ENCODE assay signal across 10 mouse cellular contexts in genomic region chr4:119467720-119468380, GRCm38 (mm10). TPM values are rescaled to one million over a fixed set of nuclear protein-coding genes. Genes with fewer than 3 reads are reported as not detected.
A peak's percentile ranks its signal among the peaks of the same experiment; 100 is the strongest.
DNase-seq lines count a peak whose midpoint lies in the region; ATAC-seq lines count a peak whose summit lies in the region.
"Had no signal": no experiment of that assay in that cellular context is flagged by ENCODE, and none has a peak within 500 bp of the region (broad histone marks: within the 10 kb centered on the region; RNA-seq: fewer than 3 reads in every experiment).

No protein-coding gene starts in this region.

- H3K36me3 ChIP-seq in megakaryocyte, embryonic 14.5 days (replicated peaks; ENCODE audit: low read length) = no peaks in the 10 kb centered on the region
- H3K36me3 ChIP-seq in midbrain, embryonic 10.5 days = no peaks in the 10 kb centered on the region

- H3K4me3 ChIP-seq in megakaryocyte, embryonic 14.5 days (replicated peaks) = peak overlapping the region; percentile 67
- H3K4me3 ChIP-seq in midbrain, embryonic 10.5 days = no peak overlapping the region

- DNase-seq in adrenal gland, postnatal 10 days = peak; percentile 32
- DNase-seq in adrenal gland, postnatal 4 days (ENCODE audit: low spot score in 2 of 2) = no peak
- peak; percentile 18 for DNase-seq in gastrocnemius, postnatal 10 days
- DNase-seq in lung, postnatal 36 days = peak; percentile 65
- DNase-seq in spleen, postnatal 4 days (ENCODE audit: low spot score in 2 of 2) = no peak
- no peak for DNase-seq in midbrain, embryonic 10.5 days (ENCODE audit: low spot score)

- no peak overlapping the region for H3K27ac ChIP-seq in midbrain, embryonic 10.5 days (replicated peaks)
- H3K27ac ChIP-seq: hindbrain, embryonic 14.5 days had no signal

- ATAC-seq in megakaryocyte, adult 5-6 weeks (ENCODE audit: poor library complexity, severe bottlenecking) = no peak

- WGBS in midbrain, embryonic 10.5 days = 93% methylated on average over 16 of the region's 16 CpGs

- no peaks in the 10 kb centered on the region for H3K9me3 ChIP-seq in megakaryocyte, embryonic 14.5 days
- H3K9me3 ChIP-seq in midbrain, embryonic 10.5 days (replicated peaks) = no peaks in the 10 kb centered on the region

- peaks cover 91% of the 10 kb centered on the region for H3K27me3 ChIP-seq in megakaryocyte, embryonic 14.5 days (replicated peaks)
- H3K27me3 ChIP-seq in midbrain, embryonic 10.5 days (ENCODE audit: low read depth, poor library complexity, severe bottlenecking) = no peaks in the 10 kb centered on the region

- peaks cover 16% of the 10 kb centered on the region for H3K4me1 ChIP-seq in megakaryocyte, embryonic 14.5 days
- H3K4me1 ChIP-seq in midbrain, embryonic 10.5 days = no peaks in the 10 kb centered on the region

RNA-seq across cellular contexts. Expression of gene Rimkla, which starts 24.6 kb away (rescaled TPM):
- 1 to 10 TPM in 1 of 2 experiments, under 1 TPM in 1; 0.60 to 1.2 TPM for total RNA-seq in adrenal gland, postnatal 10 days (2021)
- 1 to 10 TPM; 1.2 to 2.0 TPM for total RNA-seq in adrenal gland, postnatal 4 days (2021)
- not detected in 2 replicates for polyA plus RNA-seq in megakaryocyte, embryonic 14.5 days (2012; ENCODE audit: insufficient read depth, low replicate concordance)
- total RNA-seq in megakaryocyte, adult 5-6 weeks (2015) = not detected in 2 replicates
- total RNA-seq in megakaryocyte, adult 5-6 weeks (2017) = not detected in 2 replicates
- under 1 TPM; 0.41 to 0.47 TPM for total RNA-seq in gastrocnemius, postnatal 10 days (2021)
- polyA plus RNA-seq in midbrain, embryonic 10.5 days (2016; fragmentation: Nextera tagmentation; extraction: Ambion mirVana) = 3.8 and 5.0 TPM in 2 replicates

RNA-seq across cellular contexts. Expression of gene Zmynd12, which starts 45.2 kb away (rescaled TPM):
- 1 to 10 TPM; 1.9 to 2.6 TPM for total RNA-seq in adrenal gland, postnatal 10 days (2021)
- total RNA-seq in adrenal gland, postnatal 4 days (2021) = 1 to 10 TPM; 2.5 to 5.1 TPM
- polyA plus RNA-seq in megakaryocyte, embryonic 14.5 days (2012; ENCODE audit: insufficient read depth, low replicate concordance) = not detected in 2 replicates
- not detected in 2 replicates for total RNA-seq in megakaryocyte, adult 5-6 weeks (2015)
- not detected in 2 replicates for total RNA-seq in megakaryocyte, adult 5-6 weeks (2017)
- total RNA-seq in gastrocnemius, postnatal 10 days (2021) = not detected
- 0.35 TPM in 1 of 2 replicates, not detected in the other for polyA plus RNA-seq in midbrain, embryonic 10.5 days (2016; fragmentation: Nextera tagmentation; extraction: Ambion mirVana)
- polyA plus RNA-seq: stomach, embryonic 14.5 days had no signal

RNA-seq across cellular contexts. Expression of gene Ppcs, which starts 45.6 kb away (rescaled TPM):
- total RNA-seq in adrenal gland, postnatal 10 days (2021) = 10 to 100 TPM; 28.8 to 33.2 TPM
- 10 to 100 TPM; 31.4 to 36.9 TPM for total RNA-seq in adrenal gland, postnatal 4 days (2021)
- polyA plus RNA-seq in megakaryocyte, embryonic 14.5 days (2012; ENCODE audit: insufficient read depth, low replicate concordance) = 7.7 and 11.4 TPM in 2 replicates
- 8.0 and 8.6 TPM in 2 replicates for total RNA-seq in megakaryocyte, adult 5-6 weeks (2015)
- 7.2 and 7.6 TPM in 2 replicates for total RNA-seq in megakaryocyte, adult 5-6 weeks (2017)
- total RNA-seq in gastrocnemius, postnatal 10 days (2021) = 1 to 10 TPM; 3.8 to 5.5 TPM
- 24.0 and 27.5 TPM in 2 replicates for polyA plus RNA-seq in midbrain, embryonic 10.5 days (2016; fragmentation: Nextera tagmentation; extraction: Ambion mirVana)

RNA-seq across cellular contexts. Expression of gene Ccdc30, which starts 52.5 kb away (rescaled TPM):
- total RNA-seq in adrenal gland, postnatal 10 days (2021) = 10 to 100 TPM in 1 of 2 experiments, 1 to 10 TPM in 1; 6.7 to 10.5 TPM
- 10 to 100 TPM; 11.8 to 14.0 TPM for total RNA-seq in adrenal gland, postnatal 4 days (2021)
- polyA plus RNA-seq in megakaryocyte, embryonic 14.5 days (2012; ENCODE audit: insufficient read depth, low replicate concordance) = 0.03 TPM in 1 of 2 replicates, not detected in the other
- total RNA-seq in megakaryocyte, adult 5-6 weeks (2015) = 0.07 TPM in 1 of 2 replicates, not detected in the other
- not detected in 2 replicates for total RNA-seq in megakaryocyte, adult 5-6 weeks (2017)
- under 1 TPM; 0.21 to 0.56 TPM for total RNA-seq in gastrocnemius, postnatal 10 days (2021)
- polyA plus RNA-seq in midbrain, embryonic 10.5 days (2016; fragmentation: Nextera tagmentation; extraction: Ambion mirVana) = 9.0 and 9.1 TPM in 2 replicates

Comparison
In these comparisons a context has a peak if more than half of its experiments do, and no peak if none do; other contexts are left out.
1. DNase-seq: peak in adrenal gland, postnatal 10 days (single experiment), gastrocnemius, postnatal 10 days (single experiment) and lung, postnatal 36 days (single experiment); none in adrenal gland, postnatal 4 days (0 of 2), spleen, postnatal 4 days (0 of 2) and midbrain, embryonic 10.5 days (single experiment).